Mouse (Mus musculus) pancreas, adult 10 weeks (tissue): ENCODE results near the gene Elf1. TPM values are rescaled to one million over a fixed set of nuclear protein-coding genes. Genes with fewer than 3 reads are reported as not detected.

Experiments
- polyA plus RNA-seq: library from polyadenylated mRNA; stranded (reverse); fragments of 350-450 nt; fragmentation: Illumina TruSeq; extraction: RNeasy Lipid Tissue Mini Kit (QIAGEN cat#74804); gene quantifications from one replicate; pipeline ENCODE4 v1.2.3, GENCODE M21; 2015; ENCODE audit warnings: low read depth, low replicate concordance; ENCODE audit not compliant: insufficient read depth

The Elf1 gene
- polyA plus RNA-seq = 6.9 TPM

DNA sequence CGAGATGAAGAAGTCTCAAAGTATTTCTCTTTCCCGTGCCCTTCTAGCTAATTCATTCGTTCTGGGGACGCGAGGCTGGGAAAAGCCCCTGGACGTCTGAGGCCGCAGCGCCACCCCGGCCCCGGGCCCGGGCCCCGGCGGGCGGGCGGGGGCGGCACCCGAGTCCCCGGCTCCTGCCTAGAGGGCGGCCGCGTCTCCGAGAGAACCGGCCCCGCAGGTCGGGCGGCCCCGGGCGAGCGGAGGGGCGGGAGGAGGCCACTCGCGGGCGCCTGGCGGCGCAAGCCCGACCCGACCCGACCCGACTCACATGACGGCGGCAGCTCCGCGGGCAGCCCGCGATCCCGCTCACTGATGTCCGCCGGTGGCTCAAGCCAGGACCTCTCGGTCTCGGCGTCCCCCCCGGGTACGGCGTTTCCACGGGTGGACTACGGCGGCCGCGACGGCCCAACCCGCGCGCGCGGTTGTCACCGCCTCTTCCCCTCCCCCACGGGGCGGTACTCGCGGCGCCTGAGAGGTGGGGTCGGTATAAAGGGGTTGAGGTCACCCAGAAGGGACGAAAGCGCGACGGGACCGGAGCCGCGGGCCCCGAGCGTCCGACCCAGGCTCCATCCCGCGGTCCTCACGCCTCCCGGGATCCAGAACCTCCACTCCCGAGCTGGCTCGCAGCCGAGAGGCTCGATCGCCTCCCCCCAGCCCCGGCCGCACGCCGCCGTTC is at the start of gene Elf1:
TSS of gene Elf1 (plus strand) at position 571 of the 715 bp plus-strand sequence.

DNA sequence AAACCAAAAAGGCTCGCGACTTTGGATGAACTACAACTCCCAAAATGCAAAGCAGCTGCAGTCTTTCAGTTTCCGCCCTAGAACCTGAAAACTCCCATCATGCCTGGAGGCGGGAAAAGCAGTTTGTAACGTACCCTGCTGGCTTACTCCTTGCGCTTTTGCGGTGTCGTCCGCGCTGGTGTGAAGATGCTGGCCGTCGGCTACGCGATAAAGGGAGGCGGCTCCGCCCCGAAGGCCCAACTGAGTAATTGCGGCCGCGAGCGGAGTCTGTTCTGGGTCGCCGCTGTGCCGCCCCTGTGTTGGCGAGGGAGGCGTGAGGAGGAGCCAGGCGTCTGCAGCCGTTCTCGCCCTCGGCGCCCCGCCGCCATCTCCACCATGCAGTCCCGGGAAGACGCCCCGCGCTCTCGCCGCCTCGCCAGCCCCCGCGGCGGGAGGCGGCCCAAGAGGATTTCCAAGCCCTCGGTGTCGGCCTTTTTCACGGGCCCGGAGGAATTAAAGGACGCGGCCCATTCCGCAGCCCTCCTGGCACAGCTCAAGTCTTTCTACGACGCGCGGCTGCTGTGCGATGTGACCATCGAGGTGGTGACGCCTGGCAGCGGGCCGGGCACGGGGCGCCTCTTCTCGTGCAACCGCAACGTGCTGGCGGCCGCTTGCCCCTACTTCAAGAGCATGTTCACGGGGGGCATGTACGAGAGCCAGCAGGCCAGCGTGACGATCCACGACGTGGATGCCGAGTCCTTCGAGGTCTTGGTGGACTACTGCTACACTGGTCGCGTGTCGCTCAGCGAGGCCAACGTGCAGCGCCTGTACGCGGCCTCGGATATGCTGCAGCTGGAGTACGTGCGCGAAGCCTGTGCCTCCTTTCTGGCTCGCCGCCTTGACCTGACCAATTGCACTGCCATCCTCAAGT is 29.1 kb upstream of the Elf1 start, which contains the start of gene Kbtbd6:
TSS of gene Kbtbd6 (plus strand) at position 155 of the 910 bp plus-strand sequence.

DNA sequence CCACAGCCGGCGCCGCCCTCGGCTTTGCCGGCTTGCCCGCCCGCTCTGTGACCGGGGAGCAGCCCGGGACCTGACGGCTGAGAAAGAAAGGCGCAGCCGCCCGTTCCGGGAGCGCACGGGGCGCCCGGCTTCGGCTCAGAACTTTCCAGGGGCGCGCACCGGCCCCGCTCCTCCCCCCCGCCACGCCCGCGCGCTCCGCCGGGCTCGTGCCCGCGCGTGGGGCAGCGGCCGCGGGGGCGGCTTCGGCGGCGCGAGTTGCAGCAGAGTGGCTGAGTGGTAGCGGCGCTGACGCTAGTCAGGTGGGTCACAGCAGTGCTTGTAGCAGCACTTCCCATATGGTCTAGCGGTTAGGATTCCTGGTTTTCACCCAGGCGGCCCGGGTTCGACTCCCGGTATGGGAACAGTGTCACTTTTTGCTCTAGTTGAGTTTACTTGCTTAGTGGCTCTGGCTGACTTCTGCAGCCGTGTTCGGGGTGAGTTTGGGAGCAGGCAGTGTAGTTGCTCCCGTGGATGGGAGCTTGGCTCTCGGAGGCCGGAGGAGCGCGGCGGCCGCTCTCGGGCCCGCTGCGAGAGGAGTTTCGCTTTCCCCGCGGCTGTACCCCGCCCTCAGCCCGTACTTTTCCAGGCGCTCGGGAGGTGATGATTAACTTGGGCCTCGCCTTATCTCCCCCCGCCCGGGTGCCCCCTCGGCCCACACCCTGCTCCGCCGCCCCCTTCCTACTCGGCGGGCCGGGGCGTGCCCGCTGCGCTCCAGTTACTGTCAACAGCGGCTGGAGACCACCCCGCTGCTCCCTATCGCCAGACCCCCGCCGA is 551 bp downstream of the Elf1 start, which contains the start of gene Wbp4:
TSS of gene Wbp4 (minus strand) at position 182 of the 813 bp plus-strand sequence.

DNA sequence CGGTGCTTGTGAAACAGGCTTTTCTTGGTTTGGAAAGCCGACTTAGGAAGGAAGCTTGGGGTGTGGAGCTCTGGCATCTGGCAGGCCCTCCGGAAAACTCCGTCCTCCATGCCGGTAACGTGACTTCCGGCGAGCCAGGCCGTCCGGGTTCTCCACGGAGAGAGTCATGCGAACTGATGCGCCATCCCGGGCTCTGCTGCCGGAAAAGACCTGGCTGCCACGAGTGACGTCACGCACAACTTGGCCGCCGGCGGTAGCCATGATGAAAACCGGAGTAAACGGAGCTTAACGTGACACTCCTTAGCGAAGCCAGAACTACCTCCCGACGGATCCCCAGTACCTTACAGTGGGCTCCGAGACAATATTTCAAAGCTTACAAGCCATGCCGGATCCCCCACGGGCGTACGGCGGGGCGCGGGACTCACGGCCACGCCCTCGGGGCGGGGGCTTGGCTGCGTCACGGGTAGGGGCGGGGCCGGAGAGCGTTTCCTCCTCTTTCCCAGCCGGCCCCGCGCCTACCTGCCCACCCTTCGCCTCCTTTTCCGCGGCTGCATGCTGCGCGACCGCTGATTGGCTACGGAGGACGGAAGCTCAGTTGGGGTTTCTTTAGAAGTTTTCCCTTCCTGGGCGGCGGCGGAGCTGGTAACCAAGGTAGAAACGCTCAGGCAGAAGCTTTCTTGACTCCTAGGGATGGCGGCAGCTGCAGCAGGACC is 106.3 kb downstream of the Elf1 start, which contains the start of gene Sugt1:
TSS of gene Sugt1 (plus strand) at position 553 of the 713 bp plus-strand sequence.

Other genes starting within 250 kb of the Elf1 start
- gene Zfp957, start 233.8 kb upstream of the Elf1 start, polyA plus RNA-seq = not detected
- gene Rgcc, start 179.5 kb upstream of the Elf1 start, polyA plus RNA-seq = 29.5 TPM
- 5.2 TPM for gene Naa16, start 90.4 kb upstream of the Elf1 start, polyA plus RNA-seq
- gene Mtrf1, start 83.4 kb upstream of the Elf1 start, polyA plus RNA-seq = 0.76 TPM
- gene Kbtbd7, start 54.7 kb upstream of the Elf1 start, polyA plus RNA-seq = 1.2 TPM
- gene Kbtbd6, start 29.4 kb upstream of the Elf1 start, polyA plus RNA-seq = not detected
- 4.3 TPM for gene Wbp4, start 326 bp downstream of the Elf1 start, polyA plus RNA-seq
- 15.1 TPM for gene Sugt1, start 106.5 kb downstream of the Elf1 start, polyA plus RNA-seq
- gene Cnmd, start 181.0 kb downstream of the Elf1 start, polyA plus RNA-seq = 1.0 TPM